Mouse (Mus musculus) cerebellum, postnatal 4 days (tissue): ENCODE measurements at regions not wholly inside any gene's neighbourhood (a gene's known extent, or its start where the extent isn't known, plus 50 kb on each side); places are given as distances from the start of the nearest gene placed in this dataset.

Source experiments
- DNase-seq, 2 experiments: peaks; one replicate each; pipeline ENCODE4 v3.0.0; 2022; ENCODE audit warnings: low spot score in 2 of 2, mixed read lengths in 1 of 2

DNA sequence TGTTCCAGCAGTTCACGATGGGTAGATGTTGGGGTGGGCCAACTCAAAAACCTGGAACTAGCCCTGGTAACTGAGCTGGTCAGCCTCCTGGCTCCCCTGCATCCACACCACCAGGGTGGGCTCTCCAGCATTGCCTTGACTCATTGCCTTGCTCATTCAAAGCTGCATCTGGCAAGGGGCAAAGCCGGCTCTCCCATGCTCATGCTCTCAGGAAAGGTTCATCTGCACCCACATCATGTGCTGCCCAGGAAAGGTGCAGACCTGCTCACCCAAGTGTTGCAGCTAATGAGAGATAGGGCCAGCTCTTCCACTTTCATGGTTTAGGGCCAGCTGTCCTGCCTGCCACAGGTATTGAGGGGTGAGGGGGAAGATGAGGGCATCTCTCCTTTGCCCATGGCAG is 437.9 kb downstream of the Glrx3 start:
- DNase-seq, result no peak

DNA sequence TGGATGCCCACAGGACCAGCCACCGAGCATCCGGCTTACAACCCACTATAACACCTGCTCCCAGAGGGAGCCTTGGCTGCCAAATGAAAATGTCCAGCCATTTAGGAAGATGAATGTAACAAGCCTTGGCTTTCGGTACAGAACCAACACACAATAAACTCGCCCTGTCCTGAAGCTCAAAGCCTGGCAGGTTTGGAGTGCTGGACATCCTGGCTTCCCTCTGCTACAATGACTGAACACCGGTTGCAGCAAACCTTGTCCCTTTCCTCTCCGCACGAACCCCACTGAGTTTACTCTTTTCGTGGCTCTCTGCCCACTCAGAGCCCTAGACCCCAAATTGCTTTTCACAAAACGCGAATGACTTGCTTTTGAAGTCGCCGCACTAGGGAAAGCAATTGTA is 441.9 kb downstream of the Glrx3 start:
- no peak for DNase-seq

GRCm38 (mm10) chr7:137882876-137883275 is 445.5 kb downstream of the Glrx3 start:
- no peak for DNase-seq

- DNase-seq, result no peak
Observed at GRCm38 (mm10) chr7:137883701-137884100, 446.3 kb downstream of the Glrx3 start.

DNA sequence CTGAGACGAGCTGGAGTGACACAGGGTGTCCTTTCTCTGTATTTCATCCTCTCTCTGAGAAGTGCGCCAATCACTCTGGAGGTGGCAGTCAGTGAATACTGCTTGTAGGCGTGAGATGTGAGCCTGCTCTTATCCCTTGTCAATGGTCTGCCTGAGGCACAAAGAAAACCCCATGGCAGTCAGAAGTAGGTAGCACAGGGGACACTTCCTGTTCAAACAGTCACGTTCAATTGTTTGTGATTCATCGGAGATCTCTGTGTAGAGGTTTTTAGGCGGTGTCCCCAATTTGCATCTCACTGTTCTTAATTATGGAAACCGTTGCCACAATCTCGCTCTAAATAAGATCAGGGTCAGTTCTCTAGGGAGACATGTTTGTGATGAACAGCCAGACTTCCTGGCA is 447.7 kb downstream of the Glrx3 start:
- no peak for DNase-seq

GRCm38 (mm10) chr7:137888731-137889130 is 451.3 kb downstream of the Glrx3 start:
- DNase-seq, result no peak

DNA sequence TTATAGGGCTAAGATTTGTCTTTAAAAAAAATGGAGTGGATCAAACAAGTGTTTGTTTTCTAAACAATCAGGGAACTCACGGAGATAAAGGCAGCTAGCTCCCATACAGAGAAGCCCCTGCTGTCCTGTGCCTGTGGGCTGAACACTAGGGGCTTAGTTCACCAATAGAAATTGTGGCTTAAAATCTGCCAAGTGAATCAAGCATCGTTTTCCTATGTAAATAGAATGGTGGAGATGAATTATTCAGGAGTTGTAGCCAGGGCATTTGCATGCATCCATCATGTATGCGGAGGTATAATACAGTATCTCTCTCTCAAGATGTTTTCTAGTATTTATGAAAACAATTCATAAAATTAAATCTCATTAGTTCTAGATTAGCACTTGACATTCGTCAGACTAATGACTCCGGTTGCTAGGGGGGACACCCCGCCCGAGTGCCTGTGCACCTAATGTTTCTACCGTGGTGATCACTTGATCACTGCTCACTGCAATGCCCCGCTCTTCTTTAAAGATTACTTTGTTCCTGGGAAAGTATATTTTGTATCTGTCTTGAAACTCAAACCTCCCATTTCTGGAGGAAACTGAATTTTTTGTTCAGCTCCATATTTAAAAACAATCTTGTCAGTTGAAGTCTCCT is 469.1 kb downstream of the Glrx3 start:
- no peak for DNase-seq

- DNase-seq, result no peak
Observed at GRCm38 (mm10) chr7:137909456-137909855, 472.0 kb downstream of the Glrx3 start.

DNA sequence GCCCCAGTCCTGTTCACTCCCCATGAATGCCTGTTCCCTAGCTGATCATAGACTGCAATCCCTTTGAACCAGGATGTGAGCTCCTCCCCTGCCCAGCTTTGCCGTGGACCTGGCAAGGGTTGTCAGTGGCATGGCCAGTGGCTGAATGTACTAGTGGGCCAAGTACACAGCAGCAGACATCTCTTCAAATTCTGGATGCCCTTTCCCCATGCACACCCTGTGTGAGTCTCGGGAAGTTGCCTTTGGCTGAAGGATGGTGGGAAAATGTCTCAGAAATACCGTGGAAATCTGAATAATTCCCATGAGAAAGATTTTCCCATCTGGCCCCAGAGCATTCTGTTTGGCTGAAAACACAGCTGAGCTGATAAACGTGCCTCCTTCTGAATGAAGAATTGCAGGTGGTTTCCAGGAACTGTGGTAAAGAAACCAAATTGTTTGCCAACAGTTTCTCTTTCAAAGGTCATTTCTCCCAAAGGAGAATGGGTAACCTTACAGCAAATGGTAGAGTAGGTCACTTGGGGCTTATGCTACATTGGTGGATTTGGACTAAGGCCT is 476.2 kb downstream of the Glrx3 start:
- DNase-seq, result no peak

DNA sequence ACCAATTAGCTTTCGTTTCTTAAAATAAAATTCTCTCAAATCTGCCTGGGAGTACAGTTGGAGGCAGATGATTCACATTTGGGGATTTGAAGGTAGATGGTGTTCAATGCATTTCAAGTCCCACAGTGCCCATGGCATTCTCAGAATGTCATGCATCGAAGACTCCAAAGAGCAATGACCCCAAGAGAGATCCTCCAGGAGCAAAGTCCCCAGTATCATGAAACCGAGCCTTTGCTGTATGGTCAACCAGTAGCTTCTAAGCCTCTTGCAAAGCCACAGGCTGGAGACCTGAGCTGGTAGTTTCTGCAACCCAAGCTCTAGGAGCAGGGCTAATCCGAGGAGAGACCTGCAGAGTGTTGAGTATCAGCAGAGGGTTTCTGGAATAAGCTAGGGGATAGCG is 477.1 kb downstream of the Glrx3 start:
- DNase-seq, result no peak

DNA sequence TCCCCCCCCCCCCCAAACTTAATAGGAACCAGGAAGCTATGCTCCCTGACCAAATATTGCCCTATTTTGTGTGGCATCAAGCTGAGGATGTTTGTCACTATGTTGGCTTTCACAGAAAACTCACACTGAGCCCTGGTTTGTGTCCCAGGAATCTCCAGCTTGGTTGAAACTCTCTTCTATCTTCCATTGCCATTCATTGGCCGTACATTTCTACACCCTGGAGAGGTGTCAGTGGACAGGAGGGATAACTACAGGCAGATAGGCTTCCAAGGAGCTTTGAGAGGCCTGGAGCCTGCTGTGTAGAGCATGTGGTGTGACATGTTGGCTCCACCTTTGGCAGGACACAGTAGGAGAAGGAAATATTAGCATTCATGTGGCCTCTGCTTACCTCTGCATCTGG is 478.9 kb downstream of the Glrx3 start:
- DNase-seq, result no peak

GRCm38 (mm10) chr7:137924464-137925167 is 472.9 kb downstream of the Tcerg1l start:
- DNase-seq, result peak in 1 of 2 experiments; percentile 61

- no peak for DNase-seq
Observed at GRCm38 (mm10) chr7:137925656-137926055, 471.9 kb downstream of the Tcerg1l start.

- DNase-seq, result no peak
Observed at GRCm38 (mm10) chr7:137927371-137927770, 470.2 kb downstream of the Tcerg1l start.

DNA sequence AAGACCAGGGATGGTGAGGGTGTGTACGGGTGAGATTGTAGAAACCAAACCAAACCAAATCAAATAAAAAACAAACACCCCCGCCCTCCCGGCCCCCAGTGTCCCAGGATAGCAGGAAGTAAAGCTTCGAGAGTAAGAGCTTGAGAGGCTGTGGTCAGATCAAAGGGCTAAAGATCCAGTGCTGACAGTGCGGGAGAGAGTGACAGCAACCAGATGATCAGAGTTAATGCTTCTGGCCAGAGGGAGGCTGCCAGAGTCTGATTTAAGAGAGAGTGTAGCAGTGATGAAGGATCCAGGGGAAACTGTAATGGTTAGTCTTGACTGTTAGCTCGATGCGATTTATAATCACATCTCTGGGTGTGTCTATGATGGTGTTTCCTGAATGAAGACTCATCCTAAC is 467.3 kb downstream of the Tcerg1l start:
- DNase-seq, result no peak

GRCm38 (mm10) chr7:137935896-137936295 is 461.6 kb downstream of the Tcerg1l start:
- peak in 1 of 2 experiments; percentile 63 for DNase-seq

DNA sequence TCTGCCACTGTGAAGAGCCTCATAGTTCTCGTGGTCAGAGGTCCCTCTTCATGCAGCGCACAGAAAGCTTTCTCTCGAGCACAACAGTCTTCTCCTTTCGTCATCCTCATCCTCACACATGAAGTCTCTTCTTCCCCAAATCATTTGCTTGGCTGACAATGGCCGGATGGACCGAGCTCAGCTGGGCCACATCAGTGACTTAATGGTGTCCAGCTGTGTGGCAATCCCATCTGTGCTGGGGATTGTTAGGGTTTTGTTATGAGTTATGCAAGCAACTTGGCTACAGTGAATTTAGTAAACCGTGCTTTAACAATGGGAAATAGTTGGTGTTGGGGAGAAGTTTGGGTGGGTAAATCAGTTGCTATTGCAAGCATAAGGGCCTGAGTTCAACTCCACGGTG is 458.4 kb downstream of the Tcerg1l start:
- DNase-seq, result no peak

DNA sequence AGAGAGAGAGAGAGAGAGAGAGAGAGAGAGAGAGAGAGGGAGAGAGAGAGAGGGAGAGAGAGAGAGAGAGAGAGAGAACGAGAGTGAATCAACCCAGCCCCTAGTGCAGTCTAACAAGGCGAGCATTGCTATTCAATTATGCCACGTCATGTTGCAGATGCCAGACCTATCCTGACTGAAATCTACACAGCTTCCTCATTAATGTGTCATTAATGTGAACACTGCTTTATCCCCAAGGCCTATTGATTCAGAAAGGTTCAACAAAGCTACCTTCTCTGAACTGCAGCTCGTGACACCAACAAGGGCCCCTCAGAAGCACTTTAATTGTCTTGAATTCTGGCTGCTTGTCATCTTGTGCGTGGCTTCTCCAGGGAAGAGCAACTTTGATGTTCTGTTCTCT is 457.4 kb downstream of the Tcerg1l start:
- DNase-seq, result no peak

DNA sequence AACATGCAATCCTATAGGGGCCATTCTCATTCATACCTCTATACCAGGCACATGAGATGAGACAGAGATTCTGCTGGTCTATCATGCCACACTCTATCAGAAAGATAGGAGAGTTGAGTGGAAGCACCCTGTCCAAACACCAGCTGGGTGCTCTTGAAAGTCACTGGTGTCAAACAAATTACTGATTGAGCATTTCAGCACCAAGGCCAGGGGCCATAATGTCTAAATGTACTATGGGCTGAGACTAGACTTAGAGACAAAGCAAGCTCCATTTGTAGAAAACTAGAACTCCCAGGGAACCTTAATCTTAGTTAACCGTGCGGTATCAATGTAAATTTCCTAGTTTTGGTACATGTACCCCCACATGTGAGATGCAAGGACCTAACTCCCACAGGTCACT is 452.5 kb downstream of the Tcerg1l start:
- no peak for DNase-seq

DNA sequence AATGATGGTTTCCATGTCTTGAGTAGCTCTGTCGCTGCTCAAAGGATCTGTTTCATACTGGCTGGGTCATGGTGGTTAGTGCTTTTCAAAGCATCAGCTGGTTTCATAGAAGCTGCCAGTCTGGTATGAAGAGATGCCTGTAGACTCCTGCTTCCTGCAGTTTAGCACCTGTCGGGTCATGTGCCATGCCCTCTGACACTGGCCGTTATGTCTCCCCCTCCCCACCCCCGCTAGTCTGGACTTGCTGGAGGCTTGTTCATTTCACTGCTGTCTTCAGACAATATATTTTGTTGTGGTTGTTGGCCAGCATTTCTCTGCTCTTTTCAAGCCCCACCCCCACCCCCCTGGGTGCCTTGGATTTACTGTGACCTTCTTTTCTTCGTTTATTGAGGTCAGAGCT is 450.1 kb downstream of the Tcerg1l start:
- no peak for DNase-seq

GRCm38 (mm10) chr7:137957354-137957753 is 440.2 kb downstream of the Tcerg1l start:
- DNase-seq, result no peak

GRCm38 (mm10) chr7:137957848-137958247 is 439.7 kb downstream of the Tcerg1l start:
- DNase-seq, result no peak

GRCm38 (mm10) chr7:137963470-137964095 is 433.9 kb downstream of the Tcerg1l start:
- DNase-seq, result no peak
